Mouse (Mus musculus) mature B cell (primary cell): ENCODE results near the gene Smchd1.
"Not testable (repeated sequence)": the region's sequence is repeated elsewhere in the genome, so short reads cannot be mapped to it uniquely, and the experiment has no call there.

Experiments used
- in situ Hi-C: fragments of 300-500 bp; cut with MboI; formaldehyde crosslinking; loops from 2 replicates; pipeline ENCODE4 v1.14.3; 2019

Gene Smchd1

DNA sequence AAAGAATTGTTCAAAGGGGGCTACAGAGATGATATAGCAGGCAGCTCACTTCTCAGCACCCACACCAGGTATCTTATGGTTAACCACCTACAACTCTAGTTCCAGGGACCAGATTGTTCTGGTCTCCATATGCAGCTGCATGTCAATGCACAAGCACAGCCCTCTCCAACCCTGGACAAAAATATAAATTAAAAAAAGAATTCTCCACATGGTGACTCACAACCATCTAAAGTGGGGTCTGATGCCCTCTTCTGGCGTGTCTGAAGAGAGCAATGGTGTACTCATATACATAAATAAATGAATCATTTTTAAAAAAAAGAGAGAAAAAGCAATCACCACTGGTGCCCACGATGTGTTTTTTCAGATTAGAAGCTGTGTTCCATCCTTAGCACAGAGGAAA is 30.4 kb downstream of the Smchd1 start:
- in situ Hi-C loops = no loop called here

DNA sequence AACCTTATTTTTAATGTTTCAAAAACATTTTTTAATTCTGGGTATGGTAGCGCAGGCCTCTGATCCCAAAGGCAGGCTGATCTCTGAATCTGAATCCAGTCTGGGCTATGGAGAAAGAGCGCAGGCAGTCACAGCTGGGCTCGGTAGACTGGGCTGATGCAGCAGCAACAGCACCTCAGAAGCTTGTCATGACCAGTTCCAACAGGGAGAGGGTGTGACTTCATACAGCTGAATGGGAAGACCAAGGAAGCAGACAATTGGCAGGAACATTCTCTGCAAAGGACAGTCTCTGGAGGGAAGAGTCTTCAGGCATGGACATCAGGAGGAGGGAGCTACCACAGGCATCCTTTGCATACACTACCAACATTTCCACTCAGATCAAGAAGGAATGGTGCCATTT is 31.0 kb downstream of the Smchd1 start:
- in situ Hi-C loops = no loop called here

- in situ Hi-C loops = no loop called here
Measured at GRCm38 (mm10) chr17:71443273-71443672, 31.9 kb downstream of the Smchd1 start.

GRCm38 (mm10) chr17:71422502-71422901 is 52.6 kb downstream of the Smchd1 start:
- in situ Hi-C loops = not testable (repeated sequence)

DNA sequence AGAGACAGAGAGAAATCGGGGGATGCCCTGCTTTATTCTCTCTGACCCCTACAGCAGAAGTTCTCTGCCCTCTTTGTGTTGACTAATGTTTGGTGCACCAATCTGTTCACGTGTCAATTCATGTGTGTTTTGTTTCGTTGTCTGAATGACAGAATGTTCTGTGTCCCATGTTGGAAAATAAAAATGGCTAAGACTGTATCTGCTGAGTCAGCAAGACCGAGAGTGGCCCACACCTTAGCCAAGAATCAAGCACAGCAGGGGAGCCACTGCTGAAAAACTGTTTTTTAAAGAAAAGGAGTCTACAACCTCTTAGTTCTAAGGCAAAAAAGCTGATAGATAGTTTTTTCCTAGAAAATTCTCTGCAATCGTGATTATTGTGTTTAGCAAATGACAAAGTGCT is 55.7 kb downstream of the Smchd1 start:
- in situ Hi-C loops = not testable (repeated sequence)

DNA sequence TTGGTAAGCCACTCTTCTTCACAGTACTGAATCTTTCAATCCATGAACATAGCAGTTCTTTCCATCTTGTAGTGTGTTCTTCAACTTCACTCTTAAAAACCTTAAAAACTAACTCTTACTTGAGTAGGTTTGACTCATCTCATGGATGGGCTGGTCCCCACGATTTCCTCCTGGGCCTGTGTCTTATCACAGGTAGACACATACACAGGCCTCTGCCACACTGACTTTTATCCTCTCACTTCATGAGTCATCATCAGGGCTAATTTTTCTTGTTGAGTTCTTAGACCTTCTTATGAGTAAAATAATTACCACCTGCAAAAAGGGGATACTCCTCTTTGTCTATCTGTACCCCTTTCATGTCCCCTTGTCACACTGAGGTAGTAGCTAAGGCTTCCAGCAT is 58.1 kb downstream of the Smchd1 start:
- in situ Hi-C loops = no loop called here

- in situ Hi-C loops = no loop called here
Measured at GRCm38 (mm10) chr17:71387401-71387800, 87.7 kb downstream of the Smchd1 start.

GRCm38 (mm10) chr17:71380346-71380745 is 94.8 kb downstream of the Smchd1 start:
- in situ Hi-C loops = no loop called here

- in situ Hi-C loops = no loop called here
Measured at GRCm38 (mm10) chr17:71377901-71378300, 97.2 kb downstream of the Smchd1 start.

GRCm38 (mm10) chr17:71355526-71355925 is 119.6 kb downstream of the Smchd1 start:
- in situ Hi-C loops = no loop called here

GRCm38 (mm10) chr17:71354205-71354604 is 120.9 kb downstream of the Smchd1 start:
- in situ Hi-C loops = no loop called here

- in situ Hi-C loops = no loop called here
Measured at GRCm38 (mm10) chr17:71348188-71348587, 127.0 kb downstream of the Smchd1 start.

GRCm38 (mm10) chr17:71342006-71342405 is 133.1 kb downstream of the Smchd1 start:
- in situ Hi-C loops = no loop called here

- in situ Hi-C loops = no loop called here
Measured at GRCm38 (mm10) chr17:71338627-71339026, 136.5 kb downstream of the Smchd1 start.

DNA sequence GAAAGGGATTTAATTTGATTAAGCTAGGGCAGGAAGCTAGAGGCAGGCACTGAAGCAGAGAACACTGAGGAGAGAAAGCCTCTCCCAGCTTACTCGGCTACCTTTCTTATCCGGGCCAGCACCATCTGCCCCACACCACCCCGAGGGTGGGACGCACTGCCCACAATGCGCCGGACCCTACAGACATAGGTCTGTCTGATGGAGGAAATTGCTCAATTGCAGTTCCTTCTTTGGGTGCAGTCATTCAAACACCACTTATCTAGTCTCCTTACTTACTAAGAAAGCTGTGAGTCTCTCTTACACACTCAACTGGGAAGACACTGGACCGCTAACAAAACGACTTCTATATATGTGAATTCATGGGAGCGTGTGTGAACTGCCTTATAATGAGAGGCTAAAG is 137.6 kb downstream of the Smchd1 start:
- in situ Hi-C loops = no loop called here

GRCm38 (mm10) chr17:71336421-71336820 is 138.7 kb downstream of the Smchd1 start:
- in situ Hi-C loops = no loop called here

GRCm38 (mm10) chr17:71332298-71332697 is 142.8 kb downstream of the Smchd1 start:
- in situ Hi-C loops = no loop called here

GRCm38 (mm10) chr17:71320731-71321130 is 154.4 kb downstream of the Smchd1 start:
- in situ Hi-C loops = not testable (repeated sequence)

- in situ Hi-C loops = no loop called here
Measured at GRCm38 (mm10) chr17:71319361-71319760, 155.8 kb downstream of the Smchd1 start.

GRCm38 (mm10) chr17:71317571-71317970 is 157.6 kb downstream of the Smchd1 start:
- in situ Hi-C loops = no loop called here

DNA sequence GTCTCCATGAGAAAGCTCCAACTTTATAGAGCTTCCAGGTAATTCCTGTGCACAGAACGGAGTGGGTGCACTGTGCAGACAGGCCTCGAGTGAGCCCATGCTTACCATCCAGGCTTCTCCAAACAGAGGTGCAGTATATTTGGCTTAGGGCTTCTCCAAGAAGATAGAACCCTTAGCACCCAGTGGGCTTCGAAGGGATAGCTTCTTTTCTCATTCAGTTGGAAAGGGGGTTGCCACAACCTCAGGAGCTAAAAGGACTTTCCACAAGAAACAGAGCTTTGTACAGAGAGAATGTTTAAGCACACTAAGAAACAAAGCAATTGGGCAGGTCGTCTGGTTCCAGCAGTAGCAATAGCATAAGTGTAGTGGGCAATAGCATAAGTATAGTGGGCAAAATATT is 160.8 kb downstream of the Smchd1 start:
- in situ Hi-C loops = no loop called here

GRCm38 (mm10) chr17:71311340-71312171 is 163.6 kb downstream of the Smchd1 start, which contains the start of gene Emilin2:
Gene Emilin2 (minus strand): TSS chr17:71311978.
- in situ Hi-C loops = no loop called here

GRCm38 (mm10) chr17:71310486-71311339 is 164.4 kb downstream of the Smchd1 start:
- in situ Hi-C loops = no loop called here
